Mouse (Mus musculus) liver, embryonic 11.5 days (tissue): ENCODE measurements around the gene Crebbp. TPM values are rescaled to one million over a fixed set of nuclear protein-coding genes. Genes with fewer than 3 reads are reported as not detected.
"Not testable (repeated sequence)": the region's sequence is repeated elsewhere in the genome, so short reads cannot be mapped to it uniquely, and the experiment has no call there.

ENCODE experiments used
- ATAC-seq: fragments of 200-750 bp; cut with Nextera tagmentation; replicated peaks from 2 replicates; pipeline ENCODE4 v1.8.0; 2017; ENCODE audit warnings: moderate number of reproducible peaks, mild to moderate bottlenecking, moderate TSS enrichment, moderate library complexity; ENCODE audit not compliant: low FRiP score
- DNase-seq: peaks from one replicate; pipeline ENCODE4 v3.0.0-alpha.2; 2017; ENCODE audit warnings: low spot score
- H3K27ac ChIP-seq: fragments of 300-500 bp; sonication (generic); 2 replicates; pipeline ENCODE4 v1.5.1; 2014; ENCODE audit warnings: mild to moderate bottlenecking, low read depth, low read length, control low read depth
- H3K27me3 ChIP-seq: fragments of 300-500 bp; sonication (generic); replicated peaks from 2 replicates; pipeline ENCODE4 v1.6.1; 2014; ENCODE audit warnings: low read length, mixed read lengths; ENCODE audit not compliant: control insufficient read depth, insufficient read depth
- H3K36me3 ChIP-seq: fragments of 300-500 bp; sonication (generic); 2 replicates; pipeline ENCODE4 v1.6.1; 2014; ENCODE audit warnings: mild to moderate bottlenecking, low read length, moderate library complexity, mixed read lengths; ENCODE audit not compliant: control insufficient read depth, insufficient read depth
- H3K4me1 ChIP-seq: fragments of 300-500 bp; sonication (generic); replicated peaks from 2 replicates; pipeline ENCODE4 v1.6.1; 2014; ENCODE audit warnings: low read length, mixed read lengths; ENCODE audit not compliant: control insufficient read depth, insufficient read depth
- H3K4me2 ChIP-seq: fragments of 300-500 bp; sonication (generic); 2 replicates; pipeline ENCODE4 v1.6.1; 2014; ENCODE audit warnings: mild to moderate bottlenecking, control low read depth, moderate library complexity
- H3K4me3 ChIP-seq: fragments of 300-500 bp; sonication (generic); 2 replicates; pipeline ENCODE4 v1.5.1; 2014; ENCODE audit warnings: low read depth, low read length, control low read depth
- H3K9ac ChIP-seq: fragments of 300-500 bp; sonication (generic); 2 replicates; pipeline ENCODE4 v1.6.1; 2014; ENCODE audit warnings: low read depth, low read length, control low read depth
- H3K9me3 ChIP-seq: fragments of 300-500 bp; sonication (generic); 2 replicates; pipeline ENCODE4 v1.6.1; 2016; ENCODE audit warnings: low read length, inconsistent platforms, mixed read lengths; ENCODE audit not compliant: control insufficient read depth
- WGBS: fragments of 180-500 bp; shearing (Covaris S2); extraction: QIAGEN DNeasy Blood & Tissue Kit; methylation state at CpG from one replicate; pipeline ENCODE4 v1.1.7; 2014; 5-methylcytosine and 5-hydroxymethylcytosine counted together
- polyA plus RNA-seq: library from polyadenylated mRNA; unstranded; fragments of >200 nt; fragmentation: Nextera tagmentation; extraction: Ambion mirVana; gene quantifications from 2 replicates; pipeline ENCODE4 v1.2.1, GENCODE M21; 2014

The Crebbp gene
- polyA plus RNA-seq, 1 experiment from 2014 or later: 20.0 TPM

- not testable (repeated sequence) for H3K4me2 ChIP-seq, H3K27me3 ChIP-seq, ATAC-seq, H3K9ac ChIP-seq, H3K4me3 ChIP-seq, H3K27ac ChIP-seq, H3K9me3 ChIP-seq, DNase-seq
- peaks cover 15% of the 10 kb centered on the region for H3K36me3 ChIP-seq
- WGBS: 74% methylated on average over 3 of the region's 3 CpGs
- peaks cover 13% of the 10 kb centered on the region for H3K4me1 ChIP-seq
Observed at GRCm38 (mm10) chr16:4080419-4080818, 133.4 kb downstream of the Crebbp start.

GRCm38 (mm10) chr16:4079656-4080055 lies 134.1 kb downstream of the Crebbp start:
- Histone ChIP-seq H3K27me3 (no peaks in the 10 kb centered on the region), H3K36me3 (peaks cover 7% of the 10 kb centered on the region), H3K9ac (no peak overlapping the region), H3K4me2 (no peak overlapping the region), H3K27ac (no peak overlapping the region), H3K4me1 (peaks cover 20% of the 10 kb centered on the region), H3K4me3 (no peak overlapping the region), H3K9me3 (no peaks in the 10 kb centered on the region)
- ATAC-seq (no peak), DNase-seq (no peak)
- WGBS: 87% methylated on average over 1 of the region's 1 CpGs

GRCm38 (mm10) chr16:4078302-4078701 lies 135.5 kb downstream of the Crebbp start:
- H3K4me3 ChIP-seq: peak overlapping the region; percentile 86
- ATAC-seq, H3K9me3 ChIP-seq, H3K27ac ChIP-seq, H3K27me3 ChIP-seq, DNase-seq, H3K36me3 ChIP-seq: not testable (repeated sequence)
- H3K4me2 ChIP-seq: peak overlapping the region; percentile 82
- peaks cover 23% of the 10 kb centered on the region for H3K4me1 ChIP-seq
- 65% methylated on average over 10 of the region's 10 CpGs for WGBS
- H3K9ac ChIP-seq: peak overlapping the region; percentile 90

DNA sequence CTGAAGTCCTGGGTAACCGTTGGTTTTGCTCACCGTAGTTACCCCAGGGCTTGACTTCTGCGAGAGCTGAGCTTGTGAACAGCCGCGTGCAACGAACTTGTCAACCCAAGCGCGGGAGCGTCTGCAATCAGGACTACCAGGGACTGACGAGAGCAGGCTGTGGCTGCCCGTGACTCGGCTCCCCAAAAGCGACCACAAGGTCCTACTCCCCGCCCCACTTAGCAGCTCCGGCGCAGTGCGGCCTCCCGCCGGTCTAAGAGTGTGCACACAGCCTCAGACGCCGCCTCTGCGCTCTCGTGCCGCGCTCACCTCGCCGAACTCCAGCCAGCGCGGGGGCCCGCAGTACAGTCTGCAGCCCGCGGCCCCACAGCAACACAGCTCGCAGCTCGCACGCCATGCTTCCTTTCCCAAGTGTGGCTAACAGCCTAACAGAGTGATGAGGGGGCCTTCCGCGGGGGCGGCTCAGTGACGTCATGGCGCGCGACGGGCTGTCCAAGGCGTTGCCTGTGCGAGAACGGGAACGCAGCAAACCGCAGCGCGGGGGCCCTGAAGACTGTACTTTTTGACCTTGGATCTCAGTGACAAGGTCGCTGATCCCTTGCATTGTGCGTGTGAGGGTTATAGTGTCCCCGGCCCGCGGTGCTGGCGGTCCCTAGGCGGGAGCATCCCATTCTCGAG lies 136.3 kb downstream of the Crebbp start, which contains the start of gene Trap1:
TSS of gene Trap1 (minus strand) at position 444 of the 678 bp plus-strand sequence.
- H3K36me3 ChIP-seq: peaks cover 5% of the 10 kb centered on the region; the same call in 1 of the 2 replicates

GRCm38 (mm10) chr16:4074836-4075235 lies 139.0 kb downstream of the Crebbp start:
- no peak overlapping the region for H3K4me3 ChIP-seq
- DNase-seq (no peak), ATAC-seq (peak; percentile 24; the same call in 1 of the 2 replicates)
- WGBS: 32% methylated on average over 3 of the region's 3 CpGs
- H3K9me3 ChIP-seq: no peaks in the 10 kb centered on the region
- H3K27me3 ChIP-seq: no peaks in the 10 kb centered on the region
- H3K4me2 ChIP-seq: peak overlapping the region; percentile 82
- H3K4me1 ChIP-seq: peaks cover 23% of the 10 kb centered on the region
- no peak overlapping the region for H3K9ac ChIP-seq
- peaks cover 7% of the 10 kb centered on the region; the same call in 1 of the 2 replicates for H3K36me3 ChIP-seq
- H3K27ac ChIP-seq: no peak overlapping the region; the same call in 1 of the 2 replicates

More for the DNA sequence above, 136.3 kb downstream of the Crebbp start, which contains the start of gene Trap1:
- Histone ChIP-seq H3K9me3 (no peaks in the 10 kb centered on the region), H3K4me3 (peak within 1 kb of the TSS; percentile 86), H3K4me1 (peaks cover 23% of the 10 kb centered on the region), H3K9ac (peak within 1 kb of the TSS; percentile 90), H3K4me2 (peak within 1 kb of the TSS; percentile 82), H3K27ac (peak within 1 kb of the TSS; percentile 85), H3K27me3 (no peaks in the 10 kb centered on the region)
- under 1% methylated on average over 58 of the region's 58 CpGs for WGBS
- peak; percentile 94 for DNase-seq
- ATAC-seq: peak; percentile 97

GRCm38 (mm10) chr16:4074297-4074696 lies 139.5 kb downstream of the Crebbp start:
- 0 out of 2 replicates have a peak overlapping the region, but pooled peaks have one; percentile 9 for H3K4me2 ChIP-seq
- H3K27ac ChIP-seq: no peak overlapping the region
- 55% methylated on average over 6 of the region's 6 CpGs for WGBS
- H3K4me1 ChIP-seq: peaks cover 23% of the 10 kb centered on the region
- peaks cover 7% of the 10 kb centered on the region; the same call in 1 of the 2 replicates for H3K36me3 ChIP-seq
- no peaks in the 10 kb centered on the region for H3K27me3 ChIP-seq
- 0 out of 2 replicates have a peak overlapping the region, but pooled peaks have one; percentile 15 for H3K4me3 ChIP-seq
- H3K9me3 ChIP-seq: no peaks in the 10 kb centered on the region
- ATAC-seq (no peak), DNase-seq (no peak)
- H3K9ac ChIP-seq: no peak overlapping the region

- Histone ChIP-seq H3K27ac (no peak overlapping the region), H3K36me3 (peaks cover 25% of the 10 kb centered on the region), H3K27me3 (no peaks in the 10 kb centered on the region), H3K9me3 (no peaks in the 10 kb centered on the region), H3K4me3 (no peak overlapping the region), H3K4me2 (no peak overlapping the region), H3K9ac (no peak overlapping the region), H3K4me1 (no peaks in the 10 kb centered on the region)
- DNase-seq (no peak), ATAC-seq (peak; percentile 49)
- WGBS: 63% methylated on average over 8 of the region's 8 CpGs
Observed at GRCm38 (mm10) chr16:4068588-4068987, 145.2 kb downstream of the Crebbp start.

GRCm38 (mm10) chr16:4064945-4065344 lies 148.9 kb downstream of the Crebbp start:
- no peak overlapping the region for H3K9ac ChIP-seq
- peaks cover 32% of the 10 kb centered on the region for H3K36me3 ChIP-seq
- no peak overlapping the region for H3K27ac ChIP-seq
- ATAC-seq (no peak), DNase-seq (no peak)
- no peaks in the 10 kb centered on the region for H3K4me1 ChIP-seq
- 86% methylated on average over 4 of the region's 4 CpGs for WGBS
- no peak overlapping the region for H3K4me3 ChIP-seq
- no peak overlapping the region for H3K4me2 ChIP-seq
- no peaks in the 10 kb centered on the region for H3K27me3 ChIP-seq
- no peaks in the 10 kb centered on the region for H3K9me3 ChIP-seq

- Histone ChIP-seq H3K27ac (no peak overlapping the region), H3K36me3 (peaks cover 62% of the 10 kb centered on the region), H3K4me2 (no peak overlapping the region), H3K4me3 (no peak overlapping the region), H3K4me1 (no peaks in the 10 kb centered on the region), H3K27me3 (no peaks in the 10 kb centered on the region), H3K9ac (no peak overlapping the region), H3K9me3 (no peaks in the 10 kb centered on the region)
- ATAC-seq: no peak
- 79% methylated on average over 3 of the region's 3 CpGs for WGBS
- no peak for DNase-seq
Observed at GRCm38 (mm10) chr16:4053811-4054210, 160.0 kb downstream of the Crebbp start.
